Mouse (Mus musculus): ENCODE results near the gene Nup50.

GRCm38 (mm10) chr15:84957851-84958250, 34.6 kb downstream of the Nup50 start:
- TF ChIP-seq POLR2A (IDR thresholded peaks at IDR 0.05; ENCODE audit: insufficient read depth, low read depth, low read length) (no peak), CTCF (IDR thresholded peaks at IDR 0.05) (no peak), EP300 (IDR thresholded peaks at IDR 0.05; ENCODE audit: insufficient read depth, low read depth, low read length) (no peak)
